Mouse (Mus musculus) ES-E14 (cell line): Measurements from ENCODE around the gene Haus8.

Experiments
- HCFC1 ChIP-seq: IDR thresholded peaks from 2 replicates; pipeline ENCODE4 v1.6.1; 2012; ENCODE audit warnings: low read length, inconsistent platforms, borderline replicate concordance; ENCODE audit not compliant: insufficient read depth
- ZNF384 ChIP-seq: IDR thresholded peaks from 2 replicates; pipeline ENCODE4 v1.6.1; 2012; ENCODE audit warnings: low read depth, low read length, inconsistent platforms

GRCm38 (mm10) chr8:71290211-71290610 is 17.5 kb upstream of the Haus8 start:
- TF ChIP-seq HCFC1 (no peak), ZNF384 (no peak)
